Mouse (Mus musculus) small intestine, adult 2 months (tissue): ENCODE results near the gene Atp8b4. TPM values are rescaled to one million over a fixed set of nuclear protein-coding genes. Genes with fewer than 3 reads are reported as not detected.
"Not testable (repeated sequence)": the region's sequence is repeated elsewhere in the genome, so short reads cannot be mapped to it uniquely, and the experiment has no call there.

ENCODE experiments used
- H3K27ac ChIP-seq: fragments of 200-500 bp; 2 replicates; pipeline ENCODE4 v1.5.1; 2012; ENCODE audit warnings: low read depth, low read length, control low read depth, inconsistent platforms; ENCODE audit not compliant: insufficient read depth
- H3K27me3 ChIP-seq: fragments of 200-500 bp; 2 replicates; pipeline ENCODE4 v1.6.1; 2012; ENCODE audit warnings: mild to moderate bottlenecking, moderate library complexity, low read length, inconsistent platforms; ENCODE audit not compliant: control insufficient read depth, insufficient read depth
- H3K36me3 ChIP-seq: fragments of 200-500 bp; 2 replicates; pipeline ENCODE4 v1.6.1; 2012; ENCODE audit warnings: mild to moderate bottlenecking, low read length, control low read depth, inconsistent platforms; ENCODE audit not compliant: control insufficient read depth, insufficient read depth
- H3K4me1 ChIP-seq: fragments of 200-500 bp; 2 replicates; pipeline ENCODE4 v1.6.1; 2012; ENCODE audit warnings: low read length, inconsistent platforms, mixed read lengths; ENCODE audit not compliant: control insufficient read depth, insufficient read depth, insufficient read length
- H3K4me3 ChIP-seq: fragments of 200-500 bp; 2 replicates; pipeline ENCODE4 v1.5.1; 2012; ENCODE audit warnings: low read depth, mild to moderate bottlenecking, control low read depth, inconsistent platforms, low read length, moderate library complexity
- CTCF ChIP-seq: fragments of 200-500 bp; IDR thresholded peaks from 2 replicates; pipeline ENCODE4 v1.5.1; 2012; ENCODE audit warnings: low read depth, mild to moderate bottlenecking, control low read depth, inconsistent platforms, low read length, moderate library complexity, mixed read lengths; ENCODE audit not compliant: insufficient replicate concordance, insufficient read length; ENCODE audit errors: extremely low read depth
- POLR2A ChIP-seq: fragments of 200-500 bp; IDR thresholded peaks from 2 replicates; pipeline ENCODE4 v1.6.1; 2012; ENCODE audit warnings: low read depth, mild to moderate bottlenecking, control low read depth, inconsistent platforms, low read length, moderate library complexity
- WGBS: fragments of 180-500 bp; shearing (Covaris S2); methylation state at CpG from one replicate; pipeline ENCODE4 v1.1.7; 2018; 5-methylcytosine and 5-hydroxymethylcytosine counted together
- polyA plus RNA-seq: library from polyadenylated mRNA; depleted of rRNA; stranded (reverse); fragments of >200 nt; gene quantifications from 2 replicates; pipeline ENCODE4 v1.2.3, GENCODE M21; 2012

Atp8b4 gene
- polyA plus RNA-seq, 1 experiment: 0.09 TPM

DNA sequence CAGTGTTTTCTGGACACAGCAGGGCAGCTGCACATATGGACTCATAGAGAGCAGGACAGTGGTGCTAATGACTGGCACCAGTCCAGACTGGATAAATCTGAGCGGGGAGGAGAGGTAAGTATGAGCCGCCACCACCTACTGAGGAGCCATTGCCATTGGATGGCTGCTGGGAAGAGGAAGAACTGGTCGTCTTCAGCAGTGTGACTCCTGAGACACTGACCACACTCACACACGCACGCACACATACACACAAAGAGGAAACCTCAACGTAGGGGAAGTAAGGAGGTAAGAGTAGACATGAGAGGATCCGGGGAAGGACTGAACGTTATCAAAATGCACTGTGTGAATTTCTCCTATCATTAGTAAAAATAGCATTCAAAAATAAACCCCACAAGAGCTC, 27.0 kb upstream of the Atp8b4 start:
- no peak overlapping the region for H3K4me3 ChIP-seq
- H3K4me1 ChIP-seq: no peaks in the 10 kb centered on the region; the same call in 1 of the 2 replicates
- H3K27ac ChIP-seq: no peak overlapping the region
- no peaks in the 10 kb centered on the region for H3K27me3 ChIP-seq
- no peaks in the 10 kb centered on the region for H3K36me3 ChIP-seq
- TF ChIP-seq POLR2A (no peak), CTCF (no peak)
- 89% methylated on average over 8 of the region's 8 CpGs for WGBS

DNA sequence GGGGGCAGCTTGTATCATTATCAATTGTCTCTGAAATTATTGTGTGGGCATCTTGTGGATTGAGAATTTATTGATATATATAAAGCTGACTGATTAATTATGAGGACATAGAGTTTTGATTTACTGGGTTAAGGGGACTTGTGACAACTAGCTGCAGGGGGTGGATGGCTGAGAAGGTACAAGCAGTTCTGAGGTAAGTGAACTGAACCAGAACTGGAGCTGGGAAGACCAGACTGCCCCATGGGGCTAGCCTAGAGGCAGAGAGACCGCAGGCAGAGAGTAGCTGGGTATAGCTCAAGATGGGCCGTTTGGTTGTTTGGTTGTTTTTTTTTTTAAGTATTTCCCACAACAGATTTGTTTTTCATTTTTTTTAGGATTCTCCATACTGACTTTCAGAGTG, 23.8 kb upstream of the Atp8b4 start:
- TF ChIP-seq POLR2A (no peak), CTCF (no peak)
- 80% methylated on average over 2 of the region's 2 CpGs for WGBS
- Histone ChIP-seq H3K36me3 (no peaks in the 10 kb centered on the region), H3K27ac (no peak overlapping the region), H3K27me3 (no peaks in the 10 kb centered on the region), H3K4me1 (peaks cover 2% of the 10 kb centered on the region; the same call in 1 of the 2 replicates), H3K4me3 (no peak overlapping the region)

DNA sequence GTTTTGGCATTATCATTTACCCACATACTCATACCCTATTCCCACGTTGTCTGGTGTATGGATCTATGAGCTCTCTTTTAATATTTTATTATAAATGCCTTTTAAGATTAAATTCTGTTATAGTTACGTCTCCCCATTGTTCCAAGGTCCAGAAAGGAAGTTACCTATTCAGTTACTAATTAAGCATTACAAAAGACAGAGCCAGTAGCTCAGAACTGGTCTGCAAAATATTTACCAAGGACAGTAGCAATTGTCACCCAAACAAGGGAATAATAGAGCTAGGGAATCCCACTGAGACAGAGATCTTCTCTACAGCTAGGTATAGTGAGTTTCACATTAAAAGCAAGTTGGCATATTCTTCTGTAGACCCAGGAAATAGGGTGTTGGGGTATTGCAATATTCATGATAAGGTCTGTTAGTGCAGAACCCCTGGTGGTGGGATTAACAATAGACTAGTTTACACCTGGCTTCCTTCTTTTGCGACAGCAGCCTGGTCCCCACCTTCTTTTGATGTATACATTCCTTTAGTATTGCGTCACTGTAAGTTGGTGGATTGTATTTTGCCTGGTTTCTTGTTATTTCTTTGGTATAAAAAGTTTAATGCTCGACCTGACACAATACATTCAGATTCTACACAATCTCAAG, 22.7 kb upstream of the Atp8b4 start:
- H3K4me1 ChIP-seq, H3K4me3 ChIP-seq, H3K27me3 ChIP-seq, H3K36me3 ChIP-seq, H3K27ac ChIP-seq: not testable (repeated sequence)
- WGBS: 55% methylated on average over 5 of the region's 5 CpGs

DNA sequence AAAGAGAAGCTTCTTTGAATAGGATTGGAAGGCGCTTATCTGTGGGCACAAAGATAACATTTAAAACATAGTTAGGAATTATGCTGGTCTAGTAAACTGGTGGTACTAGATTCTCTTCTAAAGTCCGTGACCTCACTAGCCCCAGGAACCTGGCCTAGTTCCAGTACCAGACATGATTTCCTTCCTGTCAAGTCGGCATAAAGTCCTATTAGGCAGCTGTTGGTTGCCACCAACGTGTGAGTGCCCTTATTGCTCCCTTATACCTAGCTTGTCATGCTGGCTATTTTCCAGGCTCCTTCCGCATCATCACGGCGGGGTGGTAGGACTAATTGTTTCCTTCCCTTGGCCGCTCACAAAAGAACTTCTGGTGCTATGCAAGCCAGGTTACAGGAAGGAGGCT, 21.6 kb upstream of the Atp8b4 start:
- 36% methylated on average over 8 of the region's 8 CpGs for WGBS
- Histone ChIP-seq H3K36me3 (no peaks in the 10 kb centered on the region), H3K27ac (no peak overlapping the region), H3K27me3 (no peaks in the 10 kb centered on the region), H3K4me1 (peaks cover 2% of the 10 kb centered on the region; the same call in 1 of the 2 replicates), H3K4me3 (no peak overlapping the region)
- TF ChIP-seq CTCF: no peak
- TF ChIP-seq POLR2A: no peak

DNA sequence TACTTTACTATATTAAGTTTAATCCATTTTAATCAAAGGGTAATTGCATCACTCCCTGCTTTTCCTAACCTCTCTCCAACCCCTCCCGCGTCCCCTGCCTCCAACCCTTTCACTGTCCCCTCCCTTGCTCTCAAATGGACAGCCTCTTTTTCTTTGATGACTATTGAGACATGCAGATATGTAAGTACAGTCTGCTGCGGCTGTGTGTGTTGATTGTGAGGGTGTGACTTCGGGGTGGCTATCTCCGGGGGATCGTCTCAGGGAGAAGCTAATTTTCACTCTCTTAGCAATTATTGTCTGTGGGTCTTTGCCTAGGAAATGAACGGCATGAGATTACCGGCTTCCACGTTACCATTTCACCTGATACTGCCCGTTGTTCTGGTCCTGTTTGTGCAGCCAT, 21.0 kb upstream of the Atp8b4 start:
- H3K4me1 ChIP-seq: peaks cover 2% of the 10 kb centered on the region; the same call in 1 of the 2 replicates
- no peak overlapping the region for H3K4me3 ChIP-seq
- no peak overlapping the region for H3K27ac ChIP-seq
- H3K27me3 ChIP-seq: no peaks in the 10 kb centered on the region
- 57% methylated on average over 10 of the region's 10 CpGs for WGBS
- TF ChIP-seq CTCF: no peak
- TF ChIP-seq POLR2A: no peak
- H3K36me3 ChIP-seq: no peaks in the 10 kb centered on the region

DNA sequence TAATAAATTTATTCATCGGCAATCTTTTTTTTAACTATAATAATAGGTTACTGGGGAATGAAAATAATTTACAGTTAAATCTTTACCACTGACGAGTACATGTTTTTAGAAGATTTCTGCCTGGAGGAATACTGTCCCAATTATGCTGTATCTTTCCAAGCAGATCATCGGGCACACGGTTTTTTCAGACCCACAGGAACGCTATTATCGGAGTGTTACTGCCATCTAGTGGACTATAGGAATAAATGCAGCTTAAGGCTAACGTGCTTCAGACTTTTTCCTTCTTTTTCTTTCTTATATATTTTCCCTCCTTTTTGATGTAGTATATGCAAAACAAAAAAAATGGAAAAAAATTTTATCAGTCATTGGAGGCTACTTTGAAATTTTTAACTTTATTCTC, 20.4 kb upstream of the Atp8b4 start:
- peaks cover 2% of the 10 kb centered on the region; the same call in 1 of the 2 replicates for H3K4me1 ChIP-seq
- no peaks in the 10 kb centered on the region for H3K36me3 ChIP-seq
- 12% methylated on average over 7 of the region's 7 CpGs for WGBS
- no peak overlapping the region for H3K4me3 ChIP-seq
- TF ChIP-seq POLR2A: no peak
- TF ChIP-seq CTCF: no peak
- no peak overlapping the region for H3K27ac ChIP-seq
- no peaks in the 10 kb centered on the region for H3K27me3 ChIP-seq

DNA sequence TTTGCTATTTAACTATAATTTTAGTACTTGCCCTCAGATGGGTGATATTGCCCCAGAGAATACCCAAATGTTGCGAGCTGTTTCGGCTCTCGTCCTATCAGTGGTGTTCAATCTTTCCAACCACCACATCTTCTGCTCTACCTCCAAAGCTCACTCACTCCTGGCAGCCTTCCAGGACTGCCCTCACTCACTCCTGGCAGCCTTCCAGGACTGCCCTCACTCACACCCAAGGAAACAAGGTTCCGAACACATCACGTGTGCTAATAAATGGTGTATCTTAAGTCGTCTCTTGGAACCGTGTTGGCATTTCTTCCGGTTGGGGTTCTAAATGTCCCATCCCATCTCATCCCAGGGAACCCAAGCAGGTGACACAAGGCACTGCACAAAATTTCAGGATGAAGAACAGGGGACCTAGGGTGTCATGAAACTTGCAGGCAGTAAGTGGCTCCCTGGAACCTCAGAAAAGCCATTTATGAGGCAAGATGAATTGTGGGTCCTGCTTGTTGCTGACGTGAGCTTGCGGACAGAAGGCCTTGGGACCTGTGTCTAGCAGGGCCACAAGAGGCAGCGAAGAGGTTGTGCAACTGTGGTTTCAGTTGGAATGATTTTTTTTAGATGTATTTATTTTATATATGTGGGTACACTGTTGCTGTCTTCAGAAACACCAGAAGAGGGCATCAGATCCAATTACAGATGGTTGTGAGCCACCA, 19.6 kb upstream of the Atp8b4 start:
- 32% methylated on average over 11 of the region's 11 CpGs for WGBS
- peaks cover 2% of the 10 kb centered on the region; the same call in 1 of the 2 replicates for H3K4me1 ChIP-seq
- no peak overlapping the region for H3K27ac ChIP-seq
- no peak overlapping the region for H3K4me3 ChIP-seq
- H3K36me3 ChIP-seq: no peaks in the 10 kb centered on the region
- no peak for TF ChIP-seq POLR2A
- H3K27me3 ChIP-seq: no peaks in the 10 kb centered on the region
